Mouse (Mus musculus) intestine, postnatal 0 days (tissue): Measurements from ENCODE around the gene Pitpnm2. TPM values are rescaled to one million over a fixed set of nuclear protein-coding genes. Genes with fewer than 3 reads are reported as not detected.

Source experiments
- ATAC-seq: fragments of 200-750 bp; cut with Nextera tagmentation; 2 replicates; pipeline ENCODE4 v1.8.0; 2017; ENCODE audit warnings: mild to moderate bottlenecking, moderate TSS enrichment, moderate library complexity
- H3K27ac ChIP-seq: fragments of 300-500 bp; sonication (generic); 2 replicates; pipeline ENCODE4 v1.5.1; 2014; ENCODE audit warnings: mild to moderate bottlenecking, low read depth, low read length, moderate library complexity
- H3K27me3 ChIP-seq: fragments of 300-500 bp; sonication (generic); replicated peaks from 2 replicates; pipeline ENCODE4 v1.6.1; 2014; ENCODE audit warnings: low read length, mixed read lengths; ENCODE audit not compliant: control insufficient read depth, insufficient read depth
- H3K36me3 ChIP-seq: fragments of 300-500 bp; sonication (generic); 2 replicates; pipeline ENCODE4 v1.6.1; 2014; ENCODE audit warnings: mild to moderate bottlenecking, moderate library complexity; ENCODE audit not compliant: control insufficient read depth, insufficient read depth
- H3K4me1 ChIP-seq: fragments of 300-500 bp; sonication (generic); replicated peaks from 2 replicates; pipeline ENCODE4 v1.6.1; 2014; ENCODE audit warnings: antibody characterized with exemption, low read length, mixed read lengths; ENCODE audit not compliant: control insufficient read depth, insufficient read depth
- H3K4me2 ChIP-seq: fragments of 300-500 bp; sonication (generic); replicated peaks from 2 replicates; pipeline ENCODE4 v1.6.1; 2014; ENCODE audit warnings: low read depth, mild to moderate bottlenecking, moderate library complexity
- H3K4me3 ChIP-seq: fragments of 300-500 bp; sonication (generic); 2 replicates; pipeline ENCODE4 v1.5.1; 2014; ENCODE audit warnings: low read depth, low read length
- H3K9ac ChIP-seq: fragments of 300-500 bp; sonication (generic); 2 replicates; pipeline ENCODE4 v1.6.1; 2014; ENCODE audit warnings: mild to moderate bottlenecking, low read depth, low read length
- H3K9me3 ChIP-seq: fragments of 300-500 bp; sonication (generic); 2 replicates; pipeline ENCODE4 v1.6.1; 2016; ENCODE audit warnings: mixed run types; ENCODE audit not compliant: control insufficient read depth
- CTCF ChIP-seq: sonication (generic); IDR thresholded peaks from 2 replicates; pipeline ENCODE4 v1.5.1; 2016; ENCODE audit warnings: low read depth, mild to moderate bottlenecking, control low read depth, antibody characterized with exemption, moderate library complexity
- WGBS: fragments of 180-500 bp; shearing (Covaris S2); extraction: QIAGEN DNeasy Blood & Tissue Kit; methylation state at CpG from one replicate; pipeline ENCODE4 v1.1.7; 2014; 5-methylcytosine and 5-hydroxymethylcytosine counted together
- polyA plus RNA-seq: library from polyadenylated mRNA; unstranded; fragments of >200 nt; fragmentation: Nextera tagmentation; extraction: Ambion mirVana; gene quantifications from 2 replicates; pipeline ENCODE4 v1.2.1, GENCODE M21; 2015

Gene Pitpnm2
- polyA plus RNA-seq, 1 experiment from 2014 or later = 1.5 TPM

DNA sequence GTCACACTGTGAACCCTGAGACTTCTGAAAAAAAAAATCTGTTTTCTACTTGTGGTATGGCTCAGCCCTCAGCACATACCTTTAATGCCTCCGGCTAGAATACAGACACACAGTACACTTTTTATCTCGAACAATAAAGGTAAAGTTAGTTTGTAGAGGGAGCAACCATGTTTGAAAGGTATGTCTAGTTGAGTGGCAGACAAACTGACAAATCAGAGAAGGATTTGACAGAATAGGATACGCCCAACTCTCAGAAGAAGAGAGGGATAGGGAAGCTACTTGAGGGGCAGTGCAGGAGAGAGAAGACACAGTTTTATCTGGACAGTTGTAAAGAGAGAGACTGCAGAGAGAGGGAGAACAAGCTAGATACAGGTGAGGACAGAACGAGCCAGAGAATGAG, 70.1 kb downstream of the Pitpnm2 start:
- H3K9me3 ChIP-seq = no peaks in the 10 kb centered on the region
- H3K9ac ChIP-seq = no peak overlapping the region
- no peak overlapping the region for H3K4me3 ChIP-seq
- H3K27ac ChIP-seq = no peak overlapping the region
- H3K4me1 ChIP-seq = no peaks in the 10 kb centered on the region
- H3K4me2 ChIP-seq = no peak overlapping the region
- 85% methylated on average over 4 of the region's 4 CpGs for WGBS
- ATAC-seq = no peak
- no peaks in the 10 kb centered on the region for H3K36me3 ChIP-seq
- H3K27me3 ChIP-seq = no peaks in the 10 kb centered on the region
- TF ChIP-seq CTCF = no peak

DNA sequence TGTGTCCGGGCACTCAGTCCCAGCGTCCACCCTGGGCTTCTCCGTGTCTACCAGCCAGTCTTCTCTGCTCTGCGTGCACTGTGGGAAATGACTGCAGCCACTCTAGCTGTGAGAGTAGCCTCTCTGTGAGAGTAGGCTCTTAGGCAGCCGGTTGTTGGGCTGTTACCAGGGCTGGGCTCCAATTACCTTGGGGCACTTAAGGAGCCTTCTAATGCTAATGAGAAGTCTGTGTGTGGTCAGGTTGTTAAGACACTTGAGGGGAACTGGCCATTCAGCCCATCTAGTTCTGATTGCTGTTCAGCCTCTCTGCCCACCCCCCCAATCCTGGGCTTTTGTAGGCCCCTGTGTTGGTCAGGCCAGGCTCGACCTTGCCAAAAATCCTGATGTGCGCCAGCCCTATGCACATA, 72.8 kb downstream of the Pitpnm2 start:
- 53% methylated on average over 7 of the region's 7 CpGs for WGBS
- Histone ChIP-seq H3K4me2 (no peak overlapping the region), H3K4me3 (no peak overlapping the region), H3K4me1 (no peaks in the 10 kb centered on the region), H3K36me3 (no peaks in the 10 kb centered on the region), H3K27me3 (no peaks in the 10 kb centered on the region), H3K9me3 (no peaks in the 10 kb centered on the region), H3K9ac (no peak overlapping the region), H3K27ac (no peak overlapping the region)
- no peak for TF ChIP-seq CTCF
- ATAC-seq = no peak

DNA sequence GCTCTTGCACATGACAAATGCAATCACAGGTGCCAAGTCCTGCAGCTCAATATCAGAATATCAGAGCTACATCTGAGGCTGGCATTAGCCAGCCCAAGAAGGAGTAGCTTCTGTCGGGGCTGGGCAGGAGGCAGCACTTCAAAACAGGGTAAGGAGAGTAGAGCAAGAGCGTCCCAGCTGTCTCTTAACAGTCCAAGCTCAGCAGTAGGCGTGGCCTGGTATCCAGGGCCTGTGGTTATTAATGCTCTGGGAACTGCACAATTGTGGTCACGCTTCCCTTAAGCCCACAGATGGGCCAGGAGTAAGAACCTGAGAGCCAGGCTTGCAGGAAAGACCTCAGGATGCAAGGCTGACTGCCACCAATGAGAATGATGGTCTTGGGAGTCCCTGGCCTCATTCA, 74.4 kb downstream of the Pitpnm2 start:
- H3K4me2 ChIP-seq = no peak overlapping the region
- no peak overlapping the region for H3K4me3 ChIP-seq
- no peak overlapping the region for H3K9ac ChIP-seq
- H3K27ac ChIP-seq = no peak overlapping the region
- H3K27me3 ChIP-seq = no peaks in the 10 kb centered on the region
- H3K4me1 ChIP-seq = no peaks in the 10 kb centered on the region
- ATAC-seq = no peak
- WGBS = 36% methylated on average over 4 of the region's 4 CpGs
- TF ChIP-seq CTCF = no peak
- no peaks in the 10 kb centered on the region for H3K36me3 ChIP-seq
- no peaks in the 10 kb centered on the region for H3K9me3 ChIP-seq

DNA sequence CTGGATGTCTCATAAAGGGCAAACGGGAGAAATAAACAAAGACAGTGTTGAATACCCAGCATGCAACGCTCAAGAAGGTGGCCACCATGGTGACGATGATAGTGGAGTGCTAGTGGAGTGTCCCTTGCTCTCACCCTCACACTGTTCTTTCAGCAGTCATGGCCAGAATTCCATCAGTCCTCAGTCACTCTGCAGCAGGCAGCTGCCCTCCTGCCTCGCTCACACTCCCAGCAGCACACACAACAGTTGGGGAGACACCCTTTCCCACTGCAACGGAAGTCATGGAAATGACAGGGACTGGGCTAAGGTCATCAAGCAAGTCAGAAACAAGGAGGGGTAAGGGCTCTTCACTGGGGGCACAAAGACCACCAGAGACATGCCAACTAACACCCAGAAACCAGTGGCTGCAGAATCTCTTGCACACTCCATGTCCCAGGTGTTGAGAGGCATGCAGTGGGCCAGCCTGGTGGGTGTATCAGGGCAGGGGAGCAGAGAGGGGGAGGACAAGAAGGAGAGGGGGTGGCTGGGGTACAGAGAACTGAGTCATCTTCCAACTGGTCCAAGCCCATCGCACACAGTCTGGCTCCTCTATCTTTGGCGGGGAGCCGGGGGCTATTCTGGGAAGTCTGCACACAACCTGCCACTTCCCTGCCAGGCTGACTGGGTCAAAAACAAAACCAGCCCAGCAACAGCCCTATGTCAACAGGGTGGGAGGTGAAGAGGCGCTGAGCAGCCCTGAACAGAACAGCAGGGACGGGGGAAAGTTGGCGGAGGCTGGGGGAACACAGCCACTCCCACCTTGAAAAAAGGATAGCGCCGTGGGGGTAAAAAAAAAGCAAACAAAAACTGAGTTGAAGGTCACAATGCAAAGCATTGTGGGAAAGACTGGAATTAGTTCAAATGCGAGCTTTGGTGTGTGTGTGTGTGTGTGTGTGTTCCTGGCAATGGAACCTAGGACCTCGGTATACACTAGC, 76.3 kb downstream of the Pitpnm2 start:
- no peak overlapping the region for H3K9ac ChIP-seq
- H3K36me3 ChIP-seq = no peaks in the 10 kb centered on the region
- H3K27me3 ChIP-seq = no peaks in the 10 kb centered on the region
- no peaks in the 10 kb centered on the region for H3K4me1 ChIP-seq
- 61% methylated on average over 15 of the region's 15 CpGs for WGBS
- ATAC-seq = no peak
- no peaks in the 10 kb centered on the region for H3K9me3 ChIP-seq
- no peak for TF ChIP-seq CTCF
- no peak overlapping the region for H3K4me3 ChIP-seq
- H3K4me2 ChIP-seq = no peak overlapping the region
- H3K27ac ChIP-seq = no peak overlapping the region

DNA sequence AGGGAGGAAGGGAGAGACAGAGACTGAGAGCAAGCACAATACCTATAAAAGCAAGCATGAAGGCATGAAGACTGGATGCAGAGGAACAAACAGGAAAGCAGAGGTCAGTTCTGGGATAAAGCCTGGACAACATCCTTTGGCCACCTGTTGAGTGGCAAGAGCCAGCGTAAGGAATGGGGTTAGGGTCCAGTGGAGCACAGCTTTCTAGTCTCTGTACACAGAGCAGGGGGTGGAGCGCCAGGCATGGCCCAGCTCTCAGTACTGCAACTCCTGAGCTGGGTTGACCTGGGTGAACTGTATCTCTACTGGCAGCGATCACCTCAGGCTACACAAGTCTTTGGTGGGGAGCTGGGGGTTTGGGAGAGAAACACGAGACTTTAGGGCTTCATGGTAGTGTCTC, 77.3 kb downstream of the Pitpnm2 start:
- no peak for TF ChIP-seq CTCF
- Histone ChIP-seq H3K4me2 (no peak overlapping the region), H3K9ac (no peak overlapping the region), H3K27me3 (no peaks in the 10 kb centered on the region), H3K36me3 (no peaks in the 10 kb centered on the region), H3K4me3 (no peak overlapping the region), H3K4me1 (no peaks in the 10 kb centered on the region), H3K27ac (no peak overlapping the region), H3K9me3 (no peaks in the 10 kb centered on the region)
- ATAC-seq = no peak
- 81% methylated on average over 4 of the region's 4 CpGs for WGBS

DNA sequence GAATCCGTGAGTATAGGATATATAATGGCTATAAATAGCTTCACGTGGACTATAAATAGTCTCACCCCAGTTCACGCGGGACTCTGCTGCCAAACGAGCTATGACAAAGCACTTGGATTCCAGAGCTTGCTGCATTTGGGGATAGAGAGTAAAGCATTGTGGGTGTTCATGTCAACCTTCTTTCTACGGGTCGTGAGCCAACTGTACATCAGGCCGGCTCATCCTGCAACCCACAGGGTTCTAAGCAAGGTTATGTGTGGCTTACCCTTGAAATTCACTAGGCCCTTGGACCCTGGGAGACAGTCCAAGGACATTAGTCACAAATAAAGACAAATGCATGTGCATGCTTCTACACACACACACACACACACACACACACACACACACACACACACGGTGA, 77.8 kb downstream of the Pitpnm2 start:
- TF ChIP-seq CTCF = no peak
- no peak for ATAC-seq
- Histone ChIP-seq H3K9ac (no peak overlapping the region), H3K4me2 (no peak overlapping the region), H3K27ac (no peak overlapping the region), H3K27me3 (no peaks in the 10 kb centered on the region), H3K9me3 (no peaks in the 10 kb centered on the region), H3K36me3 (no peaks in the 10 kb centered on the region), H3K4me3 (no peak overlapping the region), H3K4me1 (no peaks in the 10 kb centered on the region)
- WGBS = 41% methylated on average over 9 of the region's 9 CpGs
